Mouse (Mus musculus): Measurements from ENCODE around the gene Lce3b. TPM values are rescaled to one million over a fixed set of nuclear protein-coding genes. Genes with fewer than 3 reads are reported as not detected.

Gene Lce3b
- total RNA-seq (2021): not detected

DNA sequence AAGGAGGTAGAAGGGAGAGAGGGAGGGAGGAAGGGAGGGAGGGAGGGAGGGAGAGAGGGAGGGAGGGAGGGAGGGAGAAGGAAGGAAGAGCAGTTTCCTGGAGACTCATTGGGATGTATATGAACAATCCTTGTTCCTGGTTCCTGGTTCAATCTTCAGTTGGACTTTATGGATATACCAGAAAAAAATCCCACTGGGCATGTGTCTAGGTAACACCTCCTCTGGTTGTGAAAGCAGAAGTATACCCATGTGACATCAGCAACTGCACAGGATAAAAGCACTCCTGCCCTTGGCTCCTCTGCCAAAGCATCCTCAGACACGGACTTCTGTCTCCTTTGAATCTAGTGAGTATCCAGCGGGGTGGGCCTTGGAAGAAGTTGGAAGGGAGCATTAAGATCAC lies at the start of gene Lce3b:
Gene Lce3b (plus strand): TSS at position 301 of the 400 bp plus-strand sequence.
- intact Hi-C loops (cut with DNase I): no loop called here
- DNase-seq: no peak

DNA sequence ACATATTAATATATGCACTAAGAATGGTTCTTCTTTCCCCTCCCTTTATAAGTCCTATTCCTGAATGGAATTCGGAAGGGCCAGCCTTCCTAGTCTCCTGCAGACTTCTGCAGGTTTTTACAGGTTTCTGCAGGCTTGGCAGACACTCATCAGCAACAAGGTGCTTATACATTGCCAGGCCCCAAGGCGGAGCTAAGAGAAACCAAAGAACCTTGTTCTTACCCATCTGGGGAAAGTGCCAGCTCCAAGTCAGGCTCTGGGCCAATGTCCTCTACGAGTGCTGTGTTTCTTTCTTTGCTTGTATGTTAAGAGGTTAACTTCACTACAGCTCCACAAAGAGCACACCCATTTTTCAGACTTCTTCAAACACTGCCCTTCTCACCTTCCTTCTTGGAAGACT lies 38.7 kb upstream of the Lce3b start:
- intact Hi-C loops (cut with DNase I): no loop called here
- no peak for DNase-seq

DNA sequence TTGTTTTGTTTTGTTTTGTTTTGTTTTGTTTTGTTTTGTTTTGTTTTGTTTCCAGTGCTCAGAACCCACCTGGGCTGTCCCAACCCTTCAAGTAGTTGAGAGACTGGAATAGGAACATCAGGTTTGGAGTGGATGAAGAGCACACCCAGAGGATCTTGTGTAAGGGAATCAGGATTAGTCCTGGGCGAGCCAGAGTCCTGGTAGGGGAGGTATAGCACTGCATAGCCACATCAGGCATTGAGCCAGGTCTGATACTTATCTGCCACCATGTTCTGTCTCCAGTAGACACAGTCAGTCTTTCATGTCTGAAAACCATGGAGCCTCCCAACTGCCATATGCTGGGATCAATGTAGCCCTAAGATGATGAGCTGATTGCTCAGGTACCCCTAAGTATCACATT lies 38.3 kb upstream of the Lce3b start:
- intact Hi-C loops (cut with DNase I): no loop called here
- no peak for DNase-seq

DNA sequence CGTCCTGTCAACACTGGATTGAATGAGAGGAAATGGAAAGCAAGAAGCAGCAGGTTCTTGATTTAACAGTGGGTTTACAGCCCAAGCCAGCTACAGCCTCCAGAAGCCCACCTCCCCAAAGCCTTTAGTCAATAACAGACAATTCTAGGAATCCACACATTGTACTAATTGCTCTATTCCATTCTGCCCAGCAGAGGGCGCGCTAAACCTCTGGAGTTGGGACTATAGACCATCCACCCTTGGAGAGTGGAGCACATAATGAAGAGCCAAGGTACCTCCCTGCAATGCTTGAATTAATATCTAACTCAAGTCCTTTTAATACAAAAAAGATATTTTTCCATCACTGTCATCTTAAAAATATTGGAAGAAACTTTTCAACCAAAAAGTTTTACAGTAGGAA lies 29.8 kb upstream of the Lce3b start:
- peak in 1 of 2 experiments; percentile 25 for DNase-seq
- intact Hi-C loops (cut with DNase I): loop anchor here (10.0 kb wide), 1 partner anchor 758 kb away; the partner anchor contains the start of gene Lelp1

DNA sequence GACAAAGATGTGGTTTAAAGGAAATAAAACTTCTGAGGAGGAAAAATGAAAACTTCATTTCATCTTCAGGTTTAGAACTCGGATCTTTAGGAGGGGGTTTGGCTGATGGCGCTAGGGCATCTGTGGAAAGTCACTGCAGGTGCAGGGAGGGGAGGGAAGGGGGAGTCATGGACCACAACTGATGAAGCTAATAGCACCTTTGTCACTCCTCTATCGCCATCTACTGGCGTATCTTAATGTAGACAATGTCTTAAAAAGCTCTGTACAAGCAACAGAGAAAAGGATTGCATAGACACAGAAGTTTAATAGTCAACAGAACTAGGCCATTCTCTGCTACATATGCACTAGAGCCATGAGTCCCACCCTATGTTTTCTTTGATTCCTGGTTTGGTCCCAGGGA lies 29.1 kb upstream of the Lce3b start:
- intact Hi-C loops (cut with DNase I): loop anchor here (10.0 kb wide), 1 partner anchor 759 kb away; the partner anchor contains the start of gene Lelp1
- no peak for DNase-seq

DNA sequence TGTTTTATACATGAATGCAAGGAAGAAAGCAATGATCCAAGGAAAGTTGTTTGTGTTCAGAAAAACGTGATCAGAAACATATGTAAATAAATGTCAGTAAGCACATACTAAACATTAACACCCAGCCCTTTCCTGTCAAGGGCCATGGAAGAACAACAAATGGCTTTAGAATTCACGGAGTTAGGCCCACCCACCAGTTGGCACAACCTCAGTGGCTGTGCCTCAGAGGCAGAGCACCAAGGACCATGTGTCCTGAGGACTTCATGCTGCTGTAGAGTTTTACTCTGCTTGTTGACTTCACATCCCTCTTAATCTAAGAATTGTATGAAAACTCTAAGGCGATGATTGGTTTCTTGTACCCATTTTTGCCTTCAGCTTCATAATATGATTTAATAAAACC lies 27.6 kb upstream of the Lce3b start:
- intact Hi-C loops (cut with DNase I): loop anchor here (5.0 to 10.0 kb wide), 2 partner anchors 127 to 760 kb away; partner anchors contain the start of gene Lelp1

DNA sequence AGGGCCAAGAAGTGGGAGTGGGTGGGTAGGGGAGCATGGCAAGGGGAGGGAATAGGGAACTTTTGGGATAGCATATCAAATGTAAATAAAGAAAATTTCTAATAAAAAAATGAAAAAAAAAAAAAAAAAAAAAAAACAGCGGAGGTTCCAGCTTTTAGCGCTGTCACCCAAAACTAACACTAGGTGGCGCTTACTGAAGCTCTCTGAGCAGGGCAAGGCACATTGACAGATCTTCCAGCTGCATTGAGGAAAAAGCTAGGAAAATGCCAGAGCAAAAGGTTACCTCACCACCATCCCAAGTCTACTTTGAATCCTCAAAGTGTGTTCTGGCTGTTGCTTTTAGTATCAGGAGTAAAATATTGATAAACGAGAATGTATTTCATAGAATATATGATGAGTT lies 25.2 kb upstream of the Lce3b start:
- intact Hi-C loops (cut with DNase I): loop anchor here (5.0 to 10.0 kb wide), 2 partner anchors 125 to 763 kb away; partner anchors contain the start of gene Lelp1
- DNase-seq: peak; percentile 11 to 23

More for the DNA sequence above, 27.6 kb upstream of the Lce3b start:
- DNase-seq: no peak

DNA sequence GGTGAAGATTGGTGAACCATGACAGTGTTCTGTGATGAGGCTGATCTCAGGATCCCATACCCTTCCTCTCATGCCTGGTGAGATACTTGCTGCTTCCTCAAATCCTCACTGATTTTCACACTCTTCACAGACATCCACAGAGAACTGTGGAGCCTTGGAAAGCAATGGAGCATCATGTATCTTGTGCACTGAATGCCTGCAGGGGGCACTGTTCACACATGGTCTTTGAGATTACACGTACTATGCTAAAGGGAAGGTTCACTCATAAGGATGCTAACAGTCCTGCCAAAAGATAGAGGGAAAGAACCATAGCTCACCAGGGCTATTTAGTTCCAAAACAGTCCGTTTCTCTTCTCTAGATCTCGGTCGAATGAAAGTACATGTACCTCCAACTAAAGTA lies 12.4 kb upstream of the Lce3b start:
- peak in 1 of 2 experiments; percentile 8 for DNase-seq
- intact Hi-C loops (cut with DNase I): no loop called here

DNA sequence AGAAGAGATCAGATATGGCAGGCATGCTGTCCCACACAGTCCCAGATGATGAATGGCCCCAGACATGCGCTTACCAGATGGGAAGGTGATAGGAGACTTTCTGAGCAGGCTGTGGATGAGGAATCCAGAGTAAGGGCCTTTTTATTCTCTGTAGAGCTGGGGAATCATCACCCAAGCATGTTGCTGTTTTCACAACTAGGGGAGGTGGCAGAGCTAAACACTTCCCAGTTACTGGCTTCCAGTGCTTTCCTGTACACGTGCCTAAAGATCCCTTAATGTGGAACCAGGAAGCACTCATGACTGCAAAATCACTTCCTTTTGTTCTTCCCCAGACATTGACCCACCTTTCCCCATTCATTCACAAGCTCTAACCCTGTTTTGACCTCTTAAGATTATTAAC lies 6.6 kb upstream of the Lce3b start, which contains the start of gene Lce3a:
Gene Lce3a (minus strand): TSS at position 101 of the 400 bp plus-strand sequence.
- intact Hi-C loops (cut with DNase I): no loop called here
- no peak for DNase-seq

DNA sequence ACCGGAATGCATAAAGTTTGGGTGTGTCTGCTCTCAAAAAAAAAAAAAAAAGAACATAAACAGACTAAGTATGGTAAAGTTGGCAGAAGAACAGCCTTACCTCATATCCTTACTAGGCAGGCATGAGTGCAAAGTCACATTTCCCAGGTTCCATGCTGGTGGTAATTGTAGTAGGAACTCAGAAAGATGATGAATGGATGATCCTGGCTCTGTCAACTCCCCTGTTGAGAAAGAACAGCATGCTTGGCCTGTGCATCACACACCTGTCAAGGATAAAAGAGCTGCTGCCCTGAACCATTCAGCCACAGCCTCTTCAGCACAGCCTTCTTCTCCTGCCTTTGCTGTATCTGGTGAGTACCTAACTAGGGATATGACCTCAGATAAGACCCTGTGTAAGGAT lies 11.4 kb downstream of the Lce3b start, which contains the start of gene Lce3c:
Gene Lce3c (plus strand): TSS at position 301 of the 400 bp plus-strand sequence.
- intact Hi-C loops (cut with DNase I): no loop called here
- DNase-seq: no peak

DNA sequence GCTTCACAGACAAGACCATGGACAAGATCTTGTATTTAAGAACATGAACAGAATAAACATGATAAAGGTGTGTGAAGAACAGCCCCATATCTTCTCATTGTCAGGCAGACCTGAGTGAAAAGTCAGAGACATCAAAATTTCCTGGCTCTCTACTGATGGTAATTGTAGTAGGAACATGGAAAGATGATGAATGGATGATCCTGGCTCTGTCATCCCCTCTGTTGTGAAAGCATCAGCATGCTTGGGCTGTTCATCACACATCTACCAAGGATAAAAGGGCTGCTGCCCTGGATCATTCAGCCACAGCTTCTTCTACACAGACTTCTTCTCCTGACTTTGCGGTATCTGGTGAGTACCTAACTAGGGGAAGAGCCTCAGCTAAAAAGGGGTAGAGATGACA lies 24.3 kb downstream of the Lce3b start, which contains the start of gene Lce3d:
Gene Lce3d (plus strand): TSS at position 301 of the 400 bp plus-strand sequence.
- intact Hi-C loops (cut with DNase I): no loop called here
- no peak for DNase-seq

DNA sequence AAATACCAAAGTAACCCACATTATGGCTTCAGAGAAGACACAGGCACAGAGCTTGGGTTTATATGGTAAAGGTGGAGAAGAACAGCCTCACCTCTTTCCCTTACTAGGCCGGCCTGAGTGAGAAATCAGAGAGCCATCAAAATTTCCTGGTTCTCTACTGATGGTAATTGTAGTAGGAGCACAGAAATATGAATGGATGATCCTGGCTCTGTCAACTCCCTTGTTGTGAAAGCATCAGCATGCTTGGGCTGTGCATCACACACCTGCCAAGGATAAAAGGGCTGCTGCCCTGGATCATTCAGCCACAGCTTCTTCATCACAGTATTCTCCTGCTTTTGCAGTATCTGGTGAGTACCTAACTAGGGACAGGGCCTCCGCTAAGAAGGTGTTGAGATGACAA lies 34.0 kb downstream of the Lce3b start, which contains the start of gene Lce3e:
Gene Lce3e (plus strand): TSS at position 301 of the 400 bp plus-strand sequence.
- intact Hi-C loops (cut with DNase I): no loop called here

DNA sequence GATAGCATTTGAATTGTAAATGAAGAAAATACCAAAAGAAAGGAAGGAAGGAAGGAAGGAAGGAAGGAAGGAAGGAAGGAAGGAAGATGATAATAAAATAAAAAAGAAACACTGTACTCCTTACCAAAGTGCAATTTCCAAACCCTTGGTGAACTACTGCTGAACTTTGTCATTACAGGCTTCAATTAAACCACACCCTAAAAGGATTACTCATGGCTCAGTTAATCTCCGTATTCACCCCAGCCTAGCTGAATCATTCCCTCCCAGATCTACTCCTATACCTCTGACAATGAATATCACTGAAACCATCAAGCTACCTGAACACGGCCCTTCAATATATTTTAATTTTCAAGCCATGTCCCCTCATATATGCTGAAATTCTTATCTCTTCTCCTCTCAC lies 45.7 kb downstream of the Lce3b start:
- DNase-seq: no peak
- intact Hi-C loops (cut with DNase I): no loop called here

More for the DNA sequence above, 34.0 kb downstream of the Lce3b start, which contains the start of gene Lce3e:
- DNase-seq: no peak

Other genes with a start within 250 kb of the Lce3b start
- not detected for gene Lce1d, start 245.8 kb upstream of the Lce3b start, total RNA-seq (2021)
- not detected for gene Lce1e, start 223.9 kb upstream of the Lce3b start, total RNA-seq (2021)
- not detected for gene Lce1f, start 212.6 kb upstream of the Lce3b start, total RNA-seq (2021)
- gene Gm38119, start 193.9 kb upstream of the Lce3b start, total RNA-seq (2021): not detected
- gene Lce1g, start 180.6 kb upstream of the Lce3b start, total RNA-seq (2021): not detected
- not detected for gene Lce1h, start 167.9 kb upstream of the Lce3b start, total RNA-seq (2021)
- gene Lce1i, start 154.1 kb upstream of the Lce3b start, total RNA-seq (2021): not detected
- gene Lce1j, start 142.5 kb upstream of the Lce3b start, total RNA-seq (2021): not detected
- gene Lce1k, start 125.1 kb upstream of the Lce3b start, total RNA-seq (2021): not detected
- not detected for gene Kprp, start 105.7 kb upstream of the Lce3b start, total RNA-seq (2021)
- not detected for gene Lce1l, start 81.7 kb upstream of the Lce3b start, total RNA-seq (2021)
- gene 2310050C09Rik, start 62.8 kb upstream of the Lce3b start, total RNA-seq (2021): not detected
- gene Lce3a, start 6.7 kb upstream of the Lce3b start, total RNA-seq (2021): not detected
- gene Lce3c, start 11.5 kb downstream of the Lce3b start, total RNA-seq (2021): not detected
- not detected for gene Lce3d, start 24.4 kb downstream of the Lce3b start, total RNA-seq (2021)
- not detected for gene Lce3e, start 34.1 kb downstream of the Lce3b start, total RNA-seq (2021)
- gene Lce3f, start 59.2 kb downstream of the Lce3b start, total RNA-seq (2021): not detected
- not detected for gene Crct1, start 82.7 kb downstream of the Lce3b start, total RNA-seq (2021)
- not detected for gene Lce1m, start 86.1 kb downstream of the Lce3b start, total RNA-seq (2021)
- gene Gm4858, start 135.8 kb downstream of the Lce3b start, total RNA-seq (2021): not detected
- gene Crnn, start 211.8 kb downstream of the Lce3b start, total RNA-seq (2021): not detected

All from heart, postnatal 10 days (tissue).